Mouse (Mus musculus) forebrain, embryonic 14.5 days (tissue): ENCODE measurements around the gene Col18a1. TPM values are rescaled to one million over a fixed set of nuclear protein-coding genes. Genes with fewer than 3 reads are reported as not detected.

Experiments
- ATAC-seq: fragments of 200-750 bp; cut with Nextera tagmentation; 2 replicates; pipeline ENCODE4 v1.8.0; 2017; ENCODE audit warnings: mild to moderate bottlenecking, moderate library complexity
- DNase-seq: peaks from one replicate; pipeline ENCODE4 v3.0.0-alpha.2; 2015; ENCODE audit warnings: low spot score
- H3K27ac ChIP-seq: fragments of 300-500 bp; sonication (generic); 2 replicates; pipeline ENCODE4 v1.5.1; 2014; ENCODE audit warnings: low read depth, mild to moderate bottlenecking, control low read depth, low read length, moderate library complexity
- H3K27me3 ChIP-seq: fragments of 300-500 bp; sonication (generic); replicated peaks from 2 replicates; pipeline ENCODE4 v1.6.1; 2014; ENCODE audit warnings: low read length, control low read depth, mixed read lengths; ENCODE audit not compliant: control insufficient read depth, insufficient read depth
- H3K36me3 ChIP-seq: fragments of 300-500 bp; sonication (generic); 2 replicates; pipeline ENCODE4 v1.6.1; 2014; ENCODE audit warnings: low read length, control low read depth; ENCODE audit not compliant: control insufficient read depth, insufficient read depth
- H3K4me1 ChIP-seq: fragments of 300-500 bp; sonication (generic); 2 replicates; pipeline ENCODE4 v1.6.1; 2014; ENCODE audit warnings: antibody characterized with exemption, low read length, control low read depth; ENCODE audit not compliant: control insufficient read depth, insufficient read depth
- H3K4me2 ChIP-seq: fragments of 300-500 bp; sonication (generic); 2 replicates; pipeline ENCODE4 v1.6.1; 2014; ENCODE audit warnings: mild to moderate bottlenecking, control low read depth, low read length
- H3K4me3 ChIP-seq: fragments of 300-500 bp; sonication (generic); 2 replicates; pipeline ENCODE4 v1.5.1; 2014; ENCODE audit warnings: low read depth, low read length, control low read depth
- H3K9ac ChIP-seq: fragments of 300-500 bp; sonication (generic); 2 replicates; pipeline ENCODE4 v1.6.1; 2014; ENCODE audit warnings: mild to moderate bottlenecking, low read length, control low read depth, moderate library complexity
- H3K9me3 ChIP-seq: fragments of 300-500 bp; sonication (generic); replicated peaks from 2 replicates; pipeline ENCODE4 v1.6.1; 2016; ENCODE audit warnings: low read length, control low read depth, mixed read lengths; ENCODE audit not compliant: control insufficient read depth
- WGBS: fragments of 180-500 bp; shearing (Covaris S2); extraction: QIAGEN DNeasy Blood & Tissue Kit; methylation state at CpG from one replicate; pipeline ENCODE4 v1.1.7; 2014; 5-methylcytosine and 5-hydroxymethylcytosine counted together
- polyA plus RNA-seq: library from polyadenylated mRNA; unstranded; fragments of >200 nt; fragmentation: Nextera tagmentation; extraction: Ambion mirVana; gene quantifications from 2 replicates; pipeline ENCODE4 v1.2.1, GENCODE M21; 2014

The Col18a1 gene
- polyA plus RNA-seq, 1 experiment from 2014 or later, result 21.3 TPM

DNA sequence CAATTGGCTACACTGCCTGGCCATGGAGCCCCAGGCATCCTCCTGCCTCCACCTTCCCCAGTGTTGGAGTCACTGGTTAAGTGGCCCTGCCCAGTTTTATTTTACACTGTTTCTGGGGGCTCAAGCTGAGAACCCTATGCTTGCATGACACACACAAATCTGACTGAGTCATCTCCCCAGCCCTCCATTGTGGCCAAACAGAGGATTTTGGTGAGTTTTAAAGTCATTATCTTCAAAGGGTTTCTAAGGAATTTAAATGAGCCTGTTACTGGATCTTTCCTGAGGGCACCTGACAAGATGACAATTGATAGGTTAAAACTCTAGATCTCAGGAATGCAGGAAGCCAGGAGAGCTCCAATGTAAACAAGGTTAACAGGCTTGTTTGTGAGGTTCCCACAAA is 27.1 kb upstream of the Col18a1 start:
- DNase-seq, result no peak
- Histone ChIP-seq H3K36me3 (no peaks in the 10 kb centered on the region), H3K4me1 (no peaks in the 10 kb centered on the region), H3K4me2 (no peak overlapping the region), H3K27ac (no peak overlapping the region), H3K4me3 (no peak overlapping the region), H3K9ac (no peak overlapping the region), H3K27me3 (no peaks in the 10 kb centered on the region), H3K9me3 (no peaks in the 10 kb centered on the region)
- ATAC-seq, result no peak

DNA sequence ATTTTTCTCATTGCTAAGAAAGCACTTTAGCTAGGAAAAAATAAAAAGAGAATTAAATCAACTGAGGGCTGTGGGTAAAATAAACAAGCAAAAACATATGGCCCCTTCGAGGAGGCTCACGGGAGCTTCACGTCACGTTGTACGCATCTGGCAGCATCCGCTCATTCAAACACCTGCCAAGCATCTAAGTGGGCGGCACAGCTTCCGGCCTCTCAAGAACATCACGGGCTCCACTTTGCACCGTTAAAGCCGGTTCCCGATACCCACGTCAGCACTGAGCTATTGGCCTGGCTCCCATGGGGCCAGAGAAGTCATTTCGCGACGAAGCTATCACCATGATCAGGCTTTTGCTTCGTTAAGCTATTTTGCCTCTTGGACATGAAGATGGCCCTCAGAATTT is 26.4 kb upstream of the Col18a1 start:
- Histone ChIP-seq H3K4me3 (no peak overlapping the region), H3K27me3 (no peaks in the 10 kb centered on the region), H3K9ac (no peak overlapping the region), H3K9me3 (no peaks in the 10 kb centered on the region), H3K27ac (no peak overlapping the region), H3K4me1 (no peaks in the 10 kb centered on the region), H3K36me3 (no peaks in the 10 kb centered on the region), H3K4me2 (no peak overlapping the region)
- 87% methylated on average over 17 of the region's 17 CpGs for whole genome bisulfite sequencing
- no peak for DNase-seq
- ATAC-seq, result no peak

DNA sequence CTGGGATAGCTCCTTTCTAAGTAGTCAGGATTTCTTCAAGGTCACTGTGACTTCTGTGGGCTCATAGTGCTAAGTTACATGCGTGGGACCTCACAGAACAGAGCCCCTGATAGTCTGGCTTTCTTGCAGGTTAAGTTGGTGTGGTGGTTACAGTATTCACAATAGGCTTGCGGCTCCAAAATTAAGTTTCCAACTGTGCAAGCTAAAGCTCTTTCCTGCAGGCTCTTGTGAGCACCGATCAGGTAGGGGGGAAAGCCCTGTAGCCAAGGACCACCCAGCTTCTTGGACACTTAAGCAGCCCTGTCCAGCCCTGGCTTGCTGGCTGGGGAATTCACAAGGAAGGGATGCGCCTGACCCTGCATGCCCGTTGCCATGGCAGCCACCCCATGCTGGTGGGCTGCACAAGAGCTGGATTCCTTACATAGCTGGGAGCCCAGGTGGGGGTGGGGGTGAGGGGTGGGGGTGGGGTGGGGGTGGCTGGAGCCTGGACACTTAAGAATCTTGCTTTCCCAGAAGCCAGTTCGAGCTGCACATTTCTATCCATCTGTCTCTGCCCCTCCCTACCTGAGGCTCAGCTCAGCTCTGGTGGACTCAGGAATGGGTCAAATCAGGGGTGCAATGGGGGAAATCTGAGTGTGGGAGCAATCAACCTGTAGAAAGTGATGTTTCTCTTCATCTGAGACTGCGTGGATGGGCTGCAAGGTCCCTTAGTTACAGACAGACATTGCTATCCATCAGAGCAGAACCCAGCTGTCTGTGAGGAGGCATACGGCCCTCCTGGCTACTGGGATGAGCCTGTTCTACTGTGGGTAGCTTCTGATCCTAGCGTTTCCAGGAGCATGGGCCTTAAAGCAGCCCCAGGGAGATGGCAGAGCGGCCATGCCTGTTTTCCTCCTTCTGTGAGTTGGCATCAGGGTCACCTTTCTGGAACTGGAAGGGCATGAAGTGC is 24.9 kb upstream of the Col18a1 start:
- Histone ChIP-seq H3K27me3 (no peaks in the 10 kb centered on the region), H3K4me2 (no peak overlapping the region), H3K4me1 (no peaks in the 10 kb centered on the region), H3K9ac (no peak overlapping the region), H3K4me3 (no peak overlapping the region), H3K9me3 (no peaks in the 10 kb centered on the region), H3K27ac (no peak overlapping the region; the same call in 1 of the 2 replicates), H3K36me3 (no peaks in the 10 kb centered on the region)
- ATAC-seq (peak; percentile 52; the same call in 1 of the 2 replicates), DNase-seq (no peak)
- WGBS, result 16% methylated on average over 10 of the region's 10 CpGs

DNA sequence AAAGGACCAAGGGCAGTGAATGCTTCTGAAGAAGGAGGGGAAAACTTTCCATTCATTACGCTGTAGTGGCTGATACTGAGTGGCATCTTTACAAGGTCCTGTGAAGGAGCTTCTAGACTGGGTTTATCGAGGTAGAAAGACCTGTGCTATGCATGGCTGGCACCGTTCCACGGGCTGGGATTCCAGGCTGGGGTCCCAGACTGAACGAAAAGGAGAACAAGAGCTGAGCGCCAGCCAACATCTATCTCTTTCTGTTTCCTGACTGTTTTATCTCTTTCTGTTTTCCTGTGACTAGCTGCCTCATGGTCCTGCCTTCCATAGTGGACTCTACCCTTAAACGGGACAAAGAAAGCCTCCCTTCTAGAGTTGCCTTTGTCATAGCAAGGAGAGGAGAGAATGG is 21.1 kb upstream of the Col18a1 start:
- Histone ChIP-seq H3K9me3 (no peaks in the 10 kb centered on the region), H3K4me3 (no peak overlapping the region), H3K4me2 (no peak overlapping the region), H3K4me1 (no peaks in the 10 kb centered on the region), H3K27ac (no peak overlapping the region), H3K36me3 (no peaks in the 10 kb centered on the region), H3K9ac (no peak overlapping the region), H3K27me3 (no peaks in the 10 kb centered on the region)
- ATAC-seq, result no peak
- DNase-seq, result no peak
- 80% methylated on average over 7 of the region's 7 CpGs for WGBS

DNA sequence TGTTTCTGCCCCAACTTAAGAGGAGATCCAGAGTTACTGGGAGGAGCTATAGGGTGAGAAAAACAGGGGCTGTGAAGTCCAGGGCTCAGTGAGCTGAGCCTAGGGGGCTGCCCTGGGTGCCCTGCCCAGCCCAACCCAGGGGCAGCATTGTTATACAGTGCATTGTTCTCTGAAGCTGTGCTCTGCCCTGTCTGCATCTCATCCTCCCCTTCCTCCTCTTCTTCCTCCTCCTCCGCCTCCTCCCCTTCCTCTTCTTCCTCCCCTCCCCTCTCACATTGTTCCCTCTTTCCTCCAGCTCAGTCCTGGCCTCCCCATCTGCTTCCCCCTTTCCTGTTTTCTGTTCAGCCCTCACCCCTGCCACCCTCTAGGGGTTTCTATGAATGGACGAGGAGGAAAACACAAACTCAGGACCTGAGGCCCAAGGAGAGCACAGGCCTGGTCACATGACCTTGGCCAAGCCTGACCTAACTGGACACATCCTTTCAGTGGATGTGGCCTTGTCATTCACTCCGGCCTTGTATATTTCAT is 16.5 kb upstream of the Col18a1 start:
- no peaks in the 10 kb centered on the region for H3K27me3 ChIP-seq
- H3K4me1 ChIP-seq, result no peaks in the 10 kb centered on the region
- no peak for DNase-seq
- H3K9ac ChIP-seq, result no peak overlapping the region
- ATAC-seq, result no peak
- no peak overlapping the region for H3K4me2 ChIP-seq
- H3K27ac ChIP-seq, result no peak overlapping the region
- 67% methylated on average over 3 of the region's 3 CpGs for WGBS
- H3K4me3 ChIP-seq, result no peak overlapping the region
- no peaks in the 10 kb centered on the region for H3K36me3 ChIP-seq
- no peaks in the 10 kb centered on the region for H3K9me3 ChIP-seq

DNA sequence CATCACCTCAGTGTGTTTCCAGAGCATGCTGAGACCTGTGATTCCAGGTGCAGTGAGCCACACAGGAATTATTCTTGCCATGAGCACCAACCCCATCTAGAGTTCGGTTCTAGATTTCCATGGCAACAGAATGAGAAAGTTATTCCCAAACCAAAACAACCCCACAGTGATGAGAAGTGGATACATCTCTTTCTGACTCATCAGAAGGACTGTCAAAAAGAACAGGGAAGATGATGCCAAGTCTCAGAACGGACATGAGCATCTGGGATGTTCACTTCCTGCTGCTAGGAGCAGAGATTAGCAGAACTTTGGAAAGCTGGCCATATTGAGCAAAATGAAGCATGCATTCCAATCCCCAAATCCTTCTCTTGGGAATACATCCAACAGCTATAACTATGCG is 13.8 kb upstream of the Col18a1 start:
- Histone ChIP-seq H3K9me3 (no peaks in the 10 kb centered on the region), H3K36me3 (no peaks in the 10 kb centered on the region), H3K4me1 (no peaks in the 10 kb centered on the region), H3K4me3 (no peak overlapping the region), H3K4me2 (no peak overlapping the region), H3K27ac (no peak overlapping the region), H3K9ac (no peak overlapping the region), H3K27me3 (no peaks in the 10 kb centered on the region)
- no peak for DNase-seq
- ATAC-seq, result no peak
- 85% methylated on average over 3 of the region's 3 CpGs for WGBS

DNA sequence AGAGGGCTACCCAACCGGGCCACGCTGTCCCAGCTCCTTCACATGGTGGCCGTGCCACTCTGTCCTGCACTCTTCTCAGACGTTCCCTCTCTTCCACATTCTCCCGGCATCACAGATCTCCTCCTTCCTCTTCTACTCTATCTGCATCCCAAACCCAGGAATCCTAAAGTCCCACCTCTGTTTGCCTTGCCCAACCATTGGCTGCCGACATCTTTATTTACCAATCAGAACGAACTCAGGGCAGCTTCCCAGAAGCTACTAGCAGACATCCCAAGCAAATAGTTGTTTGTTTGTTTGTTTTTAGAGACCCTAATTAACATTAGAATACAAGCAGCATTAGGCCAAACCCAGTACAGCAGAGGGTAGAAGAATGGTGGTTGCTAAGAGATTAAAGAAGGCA is 12.3 kb upstream of the Col18a1 start:
- no peak overlapping the region for H3K9ac ChIP-seq
- 79% methylated on average over 7 of the region's 7 CpGs for WGBS
- H3K4me3 ChIP-seq, result no peak overlapping the region
- H3K4me1 ChIP-seq, result no peaks in the 10 kb centered on the region
- no peak for ATAC-seq
- H3K9me3 ChIP-seq, result no peaks in the 10 kb centered on the region
- no peak overlapping the region for H3K4me2 ChIP-seq
- H3K27ac ChIP-seq, result no peak overlapping the region
- DNase-seq, result no peak
- H3K36me3 ChIP-seq, result no peaks in the 10 kb centered on the region
- no peaks in the 10 kb centered on the region for H3K27me3 ChIP-seq

DNA sequence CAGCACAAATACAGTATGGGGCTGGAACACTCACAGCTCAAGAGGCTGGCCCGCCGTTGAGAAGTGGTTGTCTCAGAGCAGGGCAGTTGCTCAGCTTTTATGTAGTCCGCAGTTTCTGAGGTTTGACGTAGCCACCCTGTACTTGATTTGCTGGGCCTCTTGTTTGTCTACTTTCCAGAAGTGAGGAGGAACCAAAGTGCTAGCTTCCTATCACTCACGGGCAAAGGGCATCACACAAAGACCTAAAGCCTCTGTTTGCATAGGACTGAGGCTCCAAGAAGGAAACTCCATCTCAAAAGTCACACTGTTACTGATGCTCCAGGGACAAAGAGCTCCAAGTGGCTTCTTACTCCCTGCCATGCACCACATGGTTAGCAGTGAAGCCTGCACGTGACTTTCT is 4.1 kb upstream of the Col18a1 start:
- Histone ChIP-seq H3K36me3 (no peaks in the 10 kb centered on the region), H3K9me3 (no peaks in the 10 kb centered on the region), H3K4me3 (no peak overlapping the region), H3K4me1 (no peaks in the 10 kb centered on the region; the same call in 1 of the 2 replicates), H3K9ac (no peak overlapping the region), H3K27me3 (no peaks in the 10 kb centered on the region), H3K4me2 (no peak overlapping the region), H3K27ac (no peak overlapping the region)
- DNase-seq (no peak), ATAC-seq (no peak)
- 90% methylated on average over 6 of the region's 6 CpGs for WGBS

DNA sequence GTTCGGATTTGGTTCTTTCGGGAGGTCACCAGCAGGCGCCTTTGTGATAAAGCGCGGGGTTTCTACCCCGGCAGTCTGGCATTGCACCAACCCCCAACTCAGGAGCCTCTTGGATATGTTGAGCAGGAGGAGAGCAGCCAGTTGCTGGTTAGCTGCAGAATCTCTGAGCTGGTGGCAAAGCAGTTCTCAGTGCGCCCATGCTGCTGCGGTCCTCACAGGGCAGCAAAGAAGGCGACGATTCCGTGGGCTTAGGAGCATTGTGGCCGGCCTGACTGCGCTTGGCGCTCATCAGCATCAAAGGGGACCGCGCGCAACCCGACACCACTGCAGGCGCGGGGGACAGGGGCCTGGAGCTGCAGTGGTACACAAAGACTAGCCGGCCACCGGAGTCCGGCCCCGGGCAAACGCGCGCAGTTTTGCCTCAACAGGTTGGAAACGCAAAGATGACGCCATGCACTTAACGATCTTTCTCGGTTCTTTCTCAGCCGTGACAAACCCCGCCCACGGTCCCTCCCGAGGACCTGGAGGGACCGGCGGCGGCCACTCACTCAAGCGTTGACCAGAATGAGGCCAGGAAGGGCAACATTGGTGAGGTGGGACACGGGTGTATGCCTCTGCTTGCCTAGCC is 916 bp downstream of the Col18a1 start:
- H3K4me1 ChIP-seq, result peaks cover 4% of the 10 kb centered on the region
- H3K9me3 ChIP-seq, result no peaks in the 10 kb centered on the region
- WGBS, result under 1% methylated on average over 40 of the region's 40 CpGs
- peak; percentile 63 for ATAC-seq
- DNase-seq, result peak; percentile 54
- no peaks in the 10 kb centered on the region for H3K27me3 ChIP-seq
- peak overlapping the region; percentile 36; the same call in 1 of the 2 replicates for H3K27ac ChIP-seq
- peak overlapping the region; percentile 91 for H3K4me2 ChIP-seq
- peak overlapping the region; percentile 47 for H3K4me3 ChIP-seq
- peak overlapping the region; percentile 64 for H3K9ac ChIP-seq
- H3K36me3 ChIP-seq, result no peaks in the 10 kb centered on the region
